Mouse (Mus musculus): ENCODE results near the gene Mum1l1. TPM values are rescaled to one million over a fixed set of nuclear protein-coding genes. Genes with fewer than 3 reads are reported as not detected.
A peak's percentile ranks its signal among the peaks of the same experiment; 100 is the strongest.
"Not testable (repeated sequence)": the region's sequence is repeated elsewhere in the genome, so short reads cannot be mapped to it uniquely, and the experiment has no call there.

Gene Mum1l1
- polyA plus RNA-seq (2014; fragmentation: Nextera tagmentation; extraction: Ambion mirVana): 8.9 and 9.5 TPM in 2 replicates

DNA sequence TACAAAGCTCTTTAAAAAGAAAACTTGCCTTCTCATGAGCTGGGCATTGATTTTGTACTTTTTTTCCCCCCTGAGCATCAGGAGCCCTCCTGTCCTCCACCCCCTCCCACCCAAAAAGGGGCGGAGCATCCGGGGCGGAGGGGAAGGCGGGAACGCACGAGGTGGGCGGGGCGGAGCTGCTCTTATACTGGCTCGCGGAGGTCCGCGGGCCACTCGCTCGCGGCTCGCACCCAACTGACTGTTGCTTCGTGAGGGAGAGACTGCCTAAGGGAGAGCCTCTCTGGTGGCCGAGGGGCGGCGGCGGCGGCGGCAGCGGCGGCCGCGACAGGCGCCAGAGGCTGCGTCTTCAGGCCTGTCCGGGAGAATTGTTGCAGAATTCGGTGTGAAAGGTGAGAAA lies at the start of gene Mum1l1:
TSS of gene Mum1l1 (plus strand) at position 214 of the 397 bp plus-strand sequence.
- Histone ChIP-seq H3K27ac (ENCODE audit: low read depth, low read length) (no peak within 1 kb of the TSS), H3K9ac (ENCODE audit: low read length) (peak within 1 kb of the TSS; percentile 46; the same call in 1 of the 2 replicates), H3K4me2 (ENCODE audit: low read length) (peak within 1 kb of the TSS; percentile 58), H3K36me3 (ENCODE audit: control insufficient read depth, insufficient read depth, low read length) (no peaks in the 10 kb centered on the region), H3K4me3 (ENCODE audit: low read depth, low read length) (peak within 1 kb of the TSS; percentile 38), H3K4me1 (ENCODE audit: control insufficient read depth, insufficient read depth, low read length) (no peaks in the 10 kb centered on the region), H3K27me3 (replicated peaks; ENCODE audit: control insufficient read depth, insufficient read depth, low read length) (no peaks in the 10 kb centered on the region), H3K9me3 (replicated peaks; ENCODE audit: control insufficient read depth, low read length) (no peaks in the 10 kb centered on the region)
- ATAC-seq (peak; percentile 97), DNase-seq (ENCODE audit: low spot score) (peak; percentile 61)
- WGBS: 30% methylated on average over 31 of the region's 31 CpGs

DNA sequence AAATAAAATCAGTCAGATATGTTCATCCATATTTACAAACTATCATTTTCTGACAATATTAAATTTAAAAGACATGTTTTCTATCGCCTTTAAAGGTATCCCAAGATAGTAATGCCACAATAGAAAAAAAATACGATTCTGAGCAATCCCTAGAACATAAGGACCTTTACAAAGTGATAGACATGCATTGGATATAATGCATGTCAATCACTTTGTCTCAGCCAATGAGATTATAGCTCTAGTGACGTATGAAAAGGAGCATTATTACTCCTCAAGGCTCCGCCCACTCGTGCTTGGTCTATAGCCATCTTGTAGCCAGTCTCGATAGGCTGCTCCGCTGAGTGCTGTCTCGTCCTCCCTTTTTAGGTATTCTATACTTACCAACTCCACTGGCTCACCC lies 30.9 kb upstream of the Mum1l1 start, which contains the start of gene 4933428M09Rik:
TSS of gene 4933428M09Rik (plus strand) at position 301 of the 400 bp plus-strand sequence.
- H3K4me2 ChIP-seq (ENCODE audit: low read length): no peak within 1 kb of the TSS
- WGBS: 87% methylated on average over 8 of the region's 8 CpGs
- no peaks in the 10 kb centered on the region for H3K9me3 ChIP-seq (replicated peaks; ENCODE audit: control insufficient read depth, low read length)
- H3K27ac ChIP-seq (ENCODE audit: low read depth, low read length): no peak within 1 kb of the TSS
- H3K4me1 ChIP-seq (ENCODE audit: control insufficient read depth, insufficient read depth, low read length): no peaks in the 10 kb centered on the region
- no peak within 1 kb of the TSS for H3K9ac ChIP-seq (ENCODE audit: low read length)
- no peaks in the 10 kb centered on the region for H3K27me3 ChIP-seq (replicated peaks; ENCODE audit: control insufficient read depth, insufficient read depth, low read length)
- no peaks in the 10 kb centered on the region for H3K36me3 ChIP-seq (ENCODE audit: control insufficient read depth, insufficient read depth, low read length)
- H3K4me3 ChIP-seq (ENCODE audit: low read depth, low read length): no peak within 1 kb of the TSS
- no peak for DNase-seq (ENCODE audit: low spot score)
- ATAC-seq: no peak

DNA sequence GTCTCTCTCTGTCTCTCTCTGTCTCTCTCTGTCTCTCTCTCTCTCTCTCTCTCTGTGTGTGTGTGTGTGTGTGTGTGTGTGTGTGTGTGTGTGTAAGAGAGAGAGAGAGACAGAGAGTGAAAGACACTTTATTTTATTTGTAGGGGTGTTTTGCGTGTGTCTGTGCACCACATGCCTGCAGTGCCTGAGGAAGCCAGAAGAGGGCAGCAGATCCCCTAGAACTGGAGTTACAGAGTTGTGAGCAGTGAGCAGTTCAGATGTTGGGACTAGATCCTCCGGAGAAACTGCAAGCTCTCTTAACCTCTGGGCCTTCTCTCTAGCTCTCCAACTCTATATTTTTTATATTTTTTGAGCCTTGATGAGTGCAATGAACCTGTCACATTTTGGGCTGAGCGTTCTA lies 18.3 kb upstream of the Mum1l1 start:
- not testable (repeated sequence) for H3K4me2 ChIP-seq (ENCODE audit: low read length); H3K36me3 ChIP-seq (ENCODE audit: control insufficient read depth, insufficient read depth, low read length); H3K4me1 ChIP-seq (ENCODE audit: control insufficient read depth, insufficient read depth, low read length); H3K27ac ChIP-seq (ENCODE audit: low read depth, low read length); ATAC-seq; H3K27me3 ChIP-seq (replicated peaks; ENCODE audit: control insufficient read depth, insufficient read depth, low read length); DNase-seq (ENCODE audit: low spot score); H3K9me3 ChIP-seq (replicated peaks; ENCODE audit: control insufficient read depth, low read length); H3K9ac ChIP-seq (ENCODE audit: low read length); H3K4me3 ChIP-seq (ENCODE audit: low read depth, low read length)
- WGBS: 83% methylated on average over 3 of the region's 3 CpGs

DNA sequence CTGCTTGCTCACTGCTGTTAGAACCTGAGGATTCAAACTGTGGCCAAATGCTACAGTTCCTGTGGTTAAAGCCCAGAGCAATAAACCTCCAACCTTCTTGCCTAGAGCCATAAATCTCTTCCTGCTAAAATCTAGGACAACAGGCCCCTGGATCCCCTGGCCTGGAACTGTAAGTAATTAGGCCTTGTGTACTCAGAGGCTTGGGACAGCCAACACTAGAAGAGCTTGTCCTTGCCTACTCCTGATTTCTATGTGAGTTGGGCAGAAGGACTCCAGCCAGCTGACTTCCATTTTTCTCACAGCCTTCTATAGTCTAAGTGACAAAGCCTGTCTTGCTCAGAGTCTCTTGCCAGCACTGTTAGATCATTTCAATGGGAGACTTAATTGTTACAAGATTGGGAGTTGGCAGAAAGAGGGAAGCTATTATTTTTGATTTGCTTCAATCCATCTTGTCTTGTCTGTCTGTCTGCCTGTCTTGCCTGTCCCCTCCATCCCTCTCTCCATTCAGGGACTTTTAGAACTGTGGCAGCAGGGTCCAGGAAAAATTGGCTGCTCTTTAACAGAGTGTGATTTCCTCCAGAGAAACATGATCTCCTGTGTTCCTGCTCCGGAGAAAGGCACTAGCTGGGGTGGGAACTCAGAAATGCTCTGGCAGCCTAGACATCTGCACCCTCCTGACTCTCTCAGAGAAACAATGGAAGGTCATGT lies 15.1 kb upstream of the Mum1l1 start:
- Histone ChIP-seq H3K4me2 (ENCODE audit: low read length) (no peak overlapping the region), H3K9ac (ENCODE audit: low read length) (no peak overlapping the region), H3K36me3 (ENCODE audit: control insufficient read depth, insufficient read depth, low read length) (no peaks in the 10 kb centered on the region), H3K9me3 (replicated peaks; ENCODE audit: control insufficient read depth, low read length) (no peaks in the 10 kb centered on the region), H3K4me3 (ENCODE audit: low read depth, low read length) (no peak overlapping the region), H3K27me3 (replicated peaks; ENCODE audit: control insufficient read depth, insufficient read depth, low read length) (no peaks in the 10 kb centered on the region), H3K4me1 (ENCODE audit: control insufficient read depth, insufficient read depth, low read length) (no peaks in the 10 kb centered on the region), H3K27ac (ENCODE audit: low read depth, low read length) (no peak overlapping the region)
- DNase-seq (ENCODE audit: low spot score) (no peak), ATAC-seq (no peak)
- WGBS: 64% methylated on average over 1 of the region's 1 CpGs

DNA sequence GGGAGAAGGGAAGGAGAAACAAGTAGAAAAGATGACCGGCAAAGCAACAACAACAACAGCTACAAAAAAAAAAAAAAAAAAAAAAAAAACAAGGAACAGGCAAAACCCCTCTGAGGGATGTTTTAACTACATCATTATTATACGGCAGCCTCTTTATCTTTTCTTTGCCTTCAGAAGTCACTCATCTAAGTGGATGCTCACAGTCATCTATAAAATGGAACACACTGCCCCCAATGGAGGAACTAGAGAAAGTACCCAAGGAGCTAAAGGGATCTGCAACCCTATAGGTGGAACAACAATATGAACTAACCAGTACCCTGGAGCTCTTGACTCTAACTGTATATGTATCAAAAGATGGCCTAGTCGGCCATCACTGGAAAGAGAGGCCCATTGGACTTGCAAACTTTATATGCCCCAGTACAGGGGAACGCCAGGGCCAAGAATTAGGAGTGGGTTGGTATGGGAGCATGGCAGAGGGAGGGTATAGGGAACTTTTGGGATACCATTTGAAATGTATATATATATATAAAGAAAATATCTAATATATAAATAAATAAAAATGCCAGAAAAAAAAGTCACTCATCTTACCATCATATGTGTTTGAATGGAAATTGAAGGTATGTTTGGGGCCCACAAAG lies 532 bp upstream of the Mum1l1 start:
- peak overlapping the region; percentile 58 for H3K4me2 ChIP-seq (ENCODE audit: low read length)
- not testable (repeated sequence) for H3K4me1 ChIP-seq (ENCODE audit: control insufficient read depth, insufficient read depth, low read length); H3K27me3 ChIP-seq (replicated peaks; ENCODE audit: control insufficient read depth, insufficient read depth, low read length); DNase-seq (ENCODE audit: low spot score); H3K27ac ChIP-seq (ENCODE audit: low read depth, low read length); H3K9ac ChIP-seq (ENCODE audit: low read length); H3K36me3 ChIP-seq (ENCODE audit: control insufficient read depth, insufficient read depth, low read length); H3K9me3 ChIP-seq (replicated peaks; ENCODE audit: control insufficient read depth, low read length)
- ATAC-seq: peak; percentile 42; the same call in 1 of the 2 replicates
- 80% methylated on average over 4 of the region's 4 CpGs for WGBS
- peak overlapping the region; percentile 38; the same call in 1 of the 2 replicates for H3K4me3 ChIP-seq (ENCODE audit: low read depth, low read length)

DNA sequence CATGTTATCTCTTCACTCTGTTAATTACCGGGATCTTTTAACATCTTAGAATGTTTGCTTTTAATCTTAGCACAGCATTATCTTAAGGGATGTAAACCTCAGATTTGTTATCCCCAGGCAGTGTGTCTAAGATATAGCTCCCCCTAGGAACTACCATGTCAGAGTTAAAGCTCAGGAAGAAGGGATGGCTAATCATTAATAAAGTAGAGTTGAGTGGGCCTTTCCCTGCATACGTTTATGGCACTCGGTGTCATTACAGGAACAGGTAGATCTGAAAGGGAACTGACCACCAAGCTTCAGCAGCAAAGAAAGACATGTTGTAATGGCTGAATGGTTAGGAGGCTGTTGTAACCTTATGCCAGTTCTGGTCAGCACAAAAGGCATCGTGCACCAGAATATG lies 4.9 kb downstream of the Mum1l1 start:
- Histone ChIP-seq H3K9me3 (replicated peaks; ENCODE audit: control insufficient read depth, low read length) (no peaks in the 10 kb centered on the region), H3K27me3 (replicated peaks; ENCODE audit: control insufficient read depth, insufficient read depth, low read length) (no peaks in the 10 kb centered on the region), H3K4me1 (ENCODE audit: control insufficient read depth, insufficient read depth, low read length) (no peaks in the 10 kb centered on the region), H3K36me3 (ENCODE audit: control insufficient read depth, insufficient read depth, low read length) (no peaks in the 10 kb centered on the region), H3K27ac (ENCODE audit: low read depth, low read length) (no peak overlapping the region), H3K4me2 (ENCODE audit: low read length) (no peak overlapping the region), H3K9ac (ENCODE audit: low read length) (no peak overlapping the region), H3K4me3 (ENCODE audit: low read depth, low read length) (no peak overlapping the region)
- WGBS: 79% methylated on average over 4 of the region's 4 CpGs
- DNase-seq (ENCODE audit: low spot score): no peak
- no peak for ATAC-seq

DNA sequence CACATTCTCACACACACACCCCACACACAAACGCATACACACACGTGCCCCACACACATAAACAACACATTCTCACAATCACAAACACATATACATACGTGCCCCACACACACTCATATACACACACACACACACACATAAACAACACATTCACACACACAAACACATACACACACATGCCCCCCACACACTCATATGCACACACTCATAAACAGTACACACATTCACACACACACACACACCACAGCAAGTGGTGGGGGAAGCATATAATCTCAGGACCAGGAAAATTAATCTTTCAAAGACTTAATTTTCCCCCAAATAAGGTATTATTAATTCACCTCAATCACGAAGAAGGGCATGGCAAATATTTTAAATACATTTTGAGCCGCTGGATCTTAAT lies 6.6 kb downstream of the Mum1l1 start:
- Histone ChIP-seq H3K9me3 (replicated peaks; ENCODE audit: control insufficient read depth, low read length) (no peaks in the 10 kb centered on the region), H3K4me3 (ENCODE audit: low read depth, low read length) (no peak overlapping the region), H3K9ac (ENCODE audit: low read length) (no peak overlapping the region), H3K27ac (ENCODE audit: low read depth, low read length) (no peak overlapping the region), H3K36me3 (ENCODE audit: control insufficient read depth, insufficient read depth, low read length) (no peaks in the 10 kb centered on the region), H3K4me1 (ENCODE audit: control insufficient read depth, insufficient read depth, low read length) (no peaks in the 10 kb centered on the region), H3K27me3 (replicated peaks; ENCODE audit: control insufficient read depth, insufficient read depth, low read length) (no peaks in the 10 kb centered on the region), H3K4me2 (ENCODE audit: low read length) (peak overlapping the region; percentile 49)
- WGBS: 74% methylated on average over 5 of the region's 5 CpGs
- ATAC-seq (peak; percentile 24; the same call in 1 of the 2 replicates), DNase-seq (ENCODE audit: low spot score) (no peak)

DNA sequence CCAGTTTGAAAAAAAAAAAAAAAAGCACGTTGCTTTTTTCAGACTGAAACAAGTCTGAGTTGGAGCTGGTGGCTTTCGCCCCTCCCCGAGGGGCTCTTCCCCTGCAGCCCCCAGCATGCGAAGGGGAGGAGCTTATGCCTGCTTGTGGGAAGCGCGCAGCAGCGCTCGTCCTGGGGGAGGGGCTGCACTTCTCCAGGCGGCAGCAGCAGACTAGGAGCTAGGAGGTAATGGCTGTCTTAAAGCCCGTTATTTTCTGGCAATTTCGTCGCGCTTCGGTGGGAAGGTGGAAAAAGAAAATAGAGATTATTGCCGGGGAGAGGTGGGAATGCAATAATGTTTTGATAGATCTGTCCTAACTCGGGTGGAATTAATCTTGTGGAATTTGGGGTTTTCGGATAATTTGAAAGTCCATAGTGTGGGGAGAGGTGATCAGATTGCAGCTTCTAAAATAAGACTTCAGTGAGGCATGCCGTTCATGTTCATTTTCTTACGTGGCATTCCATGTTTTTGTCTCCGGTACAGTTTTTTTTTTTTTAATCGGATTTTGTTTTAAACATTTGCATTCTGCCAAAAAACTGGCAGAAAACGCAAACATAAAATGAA lies 7.2 kb downstream of the Mum1l1 start:
- no peaks in the 10 kb centered on the region for H3K36me3 ChIP-seq (ENCODE audit: control insufficient read depth, insufficient read depth, low read length)
- peak overlapping the region; percentile 27 for H3K4me3 ChIP-seq (ENCODE audit: low read depth, low read length)
- WGBS: 28% methylated on average over 22 of the region's 22 CpGs
- no peaks in the 10 kb centered on the region for H3K4me1 ChIP-seq (ENCODE audit: control insufficient read depth, insufficient read depth, low read length)
- ATAC-seq (peak; percentile 98), DNase-seq (ENCODE audit: low spot score) (peak; percentile 87)
- no peak overlapping the region for H3K27ac ChIP-seq (ENCODE audit: low read depth, low read length)
- H3K27me3 ChIP-seq (replicated peaks; ENCODE audit: control insufficient read depth, insufficient read depth, low read length): no peaks in the 10 kb centered on the region
- H3K4me2 ChIP-seq (ENCODE audit: low read length): peak overlapping the region; percentile 49
- peak overlapping the region; percentile 17; the same call in 1 of the 2 replicates for H3K9ac ChIP-seq (ENCODE audit: low read length)
- no peaks in the 10 kb centered on the region for H3K9me3 ChIP-seq (replicated peaks; ENCODE audit: control insufficient read depth, low read length)
